Mouse (Mus musculus): Measurements from ENCODE around the gene Plekhm1. TPM values are rescaled to one million over a fixed set of nuclear protein-coding genes. Genes with fewer than 3 reads are reported as not detected.
"Not testable (repeated sequence)": the region's sequence is repeated elsewhere in the genome, so short reads cannot be mapped to it uniquely, and the experiment has no call there.

Gene Plekhm1
- total RNA-seq, 2 experiments from 2014 or later, result 17.0 to 19.8 TPM

DNA sequence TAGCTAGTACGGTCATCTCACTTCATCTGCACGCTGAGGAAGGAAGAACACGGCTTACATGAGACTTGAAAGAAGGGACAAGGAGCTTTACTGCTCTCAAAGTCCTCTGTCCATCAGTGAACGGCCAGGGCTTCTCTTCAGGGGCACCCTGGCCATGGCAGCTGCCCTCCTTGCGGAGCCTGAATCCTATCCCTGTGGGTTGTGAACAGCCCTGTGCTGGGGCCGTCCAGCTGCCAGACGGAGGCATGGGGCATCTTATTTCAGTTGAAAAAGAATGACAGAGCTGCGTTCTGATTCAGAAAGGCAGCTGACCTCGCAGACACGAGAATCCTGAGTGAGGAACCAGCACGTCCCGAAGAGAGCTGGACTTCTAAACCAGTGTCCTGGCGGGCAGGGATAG lies 3.6 kb downstream of the Plekhm1 start:
- TF ChIP-seq CTCF (IDR thresholded peaks at IDR 0.05), result no peak
- DNase-seq (ENCODE audit: extremely low spot score in 1 of 2, low spot score in 2 of 2), result no peak
- intact Hi-C loops (cut with DNase I), result no loop called here
- Histone ChIP-seq H3K27ac (no peak overlapping the region), H3K4me3 (no peak overlapping the region)

DNA sequence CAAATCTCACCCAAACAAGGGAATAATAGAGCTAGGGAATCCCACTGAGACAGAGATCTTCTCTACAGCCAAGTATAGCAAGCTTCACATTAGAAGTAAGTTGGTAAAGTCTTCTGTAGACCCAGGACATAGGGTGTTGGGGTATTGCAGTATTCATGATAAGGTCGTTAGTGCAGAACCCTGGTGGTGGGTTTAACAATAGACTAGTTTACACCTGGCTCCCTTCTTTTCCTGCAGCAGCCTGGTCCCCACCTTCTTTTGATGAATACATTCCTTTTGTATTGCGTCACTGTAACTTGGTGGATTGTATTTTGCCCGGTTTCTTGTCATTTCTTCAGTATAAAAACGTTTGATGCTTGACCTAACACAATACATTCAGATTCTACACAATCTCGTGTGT lies 5.4 kb downstream of the Plekhm1 start:
- H3K27ac ChIP-seq; DNase-seq (ENCODE audit: extremely low spot score in 1 of 2, low spot score in 2 of 2); H3K4me3 ChIP-seq; intact Hi-C loops (cut with DNase I): not testable (repeated sequence)

DNA sequence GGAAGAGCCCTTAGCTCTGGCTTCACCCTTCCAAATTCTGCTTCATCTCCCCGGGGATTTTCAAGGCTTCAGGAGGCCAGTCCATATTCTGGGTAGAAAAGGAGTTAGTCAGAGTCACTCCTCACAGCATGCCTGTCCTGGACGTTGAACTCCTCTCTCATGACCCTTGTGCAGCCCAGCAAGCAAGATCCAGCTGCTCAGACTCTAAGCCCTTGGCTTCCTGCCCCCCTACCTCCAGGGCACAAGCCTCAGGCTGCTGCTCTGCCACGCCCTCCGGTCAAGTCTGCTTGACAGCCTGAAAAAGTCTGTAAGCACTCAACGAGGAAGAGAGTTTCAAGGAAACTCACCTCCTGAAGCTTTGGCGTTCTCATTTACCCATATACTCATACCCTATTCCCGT lies 5.9 kb downstream of the Plekhm1 start:
- no peak for TF ChIP-seq CTCF (IDR thresholded peaks at IDR 0.05)
- intact Hi-C loops (cut with DNase I), result no loop called here
- H3K27ac ChIP-seq, result 0 out of 2 replicates have a peak overlapping the region, but pooled peaks have one; percentile 32
- DNase-seq (ENCODE audit: extremely low spot score in 1 of 2, low spot score in 2 of 2), result no peak
- no peak overlapping the region for H3K4me3 ChIP-seq

DNA sequence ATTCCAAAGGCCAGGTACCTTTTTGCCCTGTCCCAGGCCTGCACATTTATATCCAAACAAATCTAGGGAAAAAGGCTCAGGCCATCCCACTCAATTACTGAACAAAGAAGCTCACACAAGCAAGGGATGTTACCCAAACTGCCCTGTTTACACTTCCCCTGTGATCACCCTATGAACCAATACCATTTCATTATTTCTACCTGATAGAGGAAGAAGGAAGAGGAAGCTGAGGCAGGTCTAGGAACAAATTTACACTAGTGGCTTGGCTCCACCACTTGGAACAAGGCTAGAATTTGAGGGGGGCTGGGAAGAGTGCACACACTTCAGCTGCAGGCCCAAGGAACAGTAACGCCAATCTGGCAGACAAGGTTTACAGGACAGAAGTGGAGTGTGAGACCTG lies 6.7 kb downstream of the Plekhm1 start:
- DNase-seq (ENCODE audit: extremely low spot score in 1 of 2, low spot score in 2 of 2), result no peak
- no peak for TF ChIP-seq CTCF (IDR thresholded peaks at IDR 0.05)
- no peak overlapping the region for H3K27ac ChIP-seq
- no peak overlapping the region for H3K4me3 ChIP-seq
- intact Hi-C loops (cut with DNase I), result no loop called here

DNA sequence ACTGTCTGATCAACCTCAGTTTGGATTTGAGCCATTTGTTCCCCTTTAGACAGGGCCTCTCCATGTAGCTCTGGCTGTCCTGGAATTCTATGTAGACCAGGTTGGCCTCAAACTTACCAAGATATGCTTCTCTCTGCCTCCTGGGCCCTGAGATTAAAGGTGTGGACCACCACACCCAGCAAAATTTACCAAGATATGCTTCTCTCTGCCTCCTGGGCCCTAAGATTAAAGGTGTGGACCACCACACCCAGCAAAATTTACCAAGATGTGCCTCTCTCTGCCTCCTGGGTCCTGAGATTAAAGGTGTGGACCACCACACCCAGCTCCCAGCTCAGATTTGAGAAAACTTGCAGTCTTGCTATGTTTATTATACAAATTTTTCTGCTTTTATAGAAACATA lies 7.9 kb downstream of the Plekhm1 start:
- no peak overlapping the region for H3K4me3 ChIP-seq
- intact Hi-C loops (cut with DNase I), result no loop called here
- TF ChIP-seq CTCF (IDR thresholded peaks at IDR 0.05), result no peak
- DNase-seq (ENCODE audit: extremely low spot score in 1 of 2, low spot score in 2 of 2), result no peak
- no peak overlapping the region for H3K27ac ChIP-seq

DNA sequence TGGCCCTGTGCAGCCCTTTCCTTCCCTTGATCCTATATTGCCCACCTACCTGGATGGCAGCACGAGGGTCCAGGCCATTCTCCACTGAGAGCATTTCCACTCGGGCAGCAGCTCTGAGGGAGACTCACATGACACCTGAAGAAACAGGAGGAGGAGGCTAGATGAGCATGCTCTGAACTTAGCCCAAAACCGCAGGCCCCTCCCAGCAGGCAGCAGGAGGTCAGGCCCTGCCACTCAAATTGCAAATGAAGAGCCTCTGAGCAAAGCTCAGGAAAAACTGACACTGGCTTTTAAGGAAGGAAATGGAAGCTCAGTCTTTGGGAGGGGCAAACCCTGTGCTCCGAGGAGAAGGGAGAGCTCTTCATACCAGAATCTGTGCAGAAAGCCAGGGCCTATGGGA lies 8.7 kb downstream of the Plekhm1 start:
- intact Hi-C loops (cut with DNase I), result no loop called here
- TF ChIP-seq CTCF (IDR thresholded peaks at IDR 0.05), result no peak

DNA sequence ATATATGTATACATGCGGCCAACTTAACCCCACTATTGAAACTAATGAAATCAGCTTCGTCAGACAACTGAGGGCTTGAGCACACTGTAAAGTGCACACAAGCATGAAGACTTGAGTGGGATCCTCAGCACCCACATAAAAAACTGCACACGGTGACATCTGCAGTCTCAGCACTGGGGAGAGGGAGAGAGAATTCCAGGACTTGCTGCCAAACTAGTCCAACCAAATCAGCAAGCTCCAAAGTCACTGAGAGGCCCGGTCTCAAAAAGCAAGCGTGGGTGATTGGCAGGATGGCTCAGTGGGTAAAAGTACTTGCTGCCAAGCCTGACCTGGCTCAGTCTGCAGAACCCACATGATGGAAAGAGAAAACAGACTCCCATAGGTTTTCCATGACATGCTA lies 9.7 kb downstream of the Plekhm1 start:
- Histone ChIP-seq H3K4me3 (no peak overlapping the region), H3K27ac (no peak overlapping the region)
- intact Hi-C loops (cut with DNase I), result no loop called here
- TF ChIP-seq CTCF (IDR thresholded peaks at IDR 0.05), result no peak
- DNase-seq (ENCODE audit: extremely low spot score in 1 of 2, low spot score in 2 of 2), result no peak

More for the DNA sequence above, 8.7 kb downstream of the Plekhm1 start:
- no peak overlapping the region for H3K4me3 ChIP-seq
- no peak overlapping the region for H3K27ac ChIP-seq
- DNase-seq (ENCODE audit: extremely low spot score in 1 of 2, low spot score in 2 of 2), result no peak

DNA sequence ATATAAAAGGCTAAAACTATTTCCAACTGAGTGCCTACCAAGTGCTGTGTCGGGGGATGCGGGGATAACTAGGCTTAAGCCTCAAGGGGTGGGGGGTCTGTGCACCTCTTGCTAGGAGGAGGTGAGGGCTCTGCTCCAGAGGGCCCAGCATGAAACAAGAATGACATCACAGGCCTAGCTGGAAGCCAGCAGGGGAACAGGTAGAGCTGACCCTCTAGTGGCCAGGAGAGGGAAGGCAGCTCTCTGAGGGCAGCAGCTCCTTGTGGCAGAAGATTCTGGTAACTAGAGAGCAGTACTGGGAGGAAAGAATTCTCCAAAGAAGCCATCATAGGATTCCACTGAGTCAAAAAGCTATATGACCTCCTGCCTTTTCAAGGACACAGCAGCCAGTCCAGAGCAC lies 10.3 kb downstream of the Plekhm1 start:
- intact Hi-C loops (cut with DNase I), result no loop called here
- Histone ChIP-seq H3K27ac (peak overlapping the region; percentile 40; the same call in 1 of the 2 replicates), H3K4me3 (no peak overlapping the region)
- peak; percentile 77 for TF ChIP-seq CTCF (IDR thresholded peaks at IDR 0.05)
- peak; percentile 44 to 48 for DNase-seq (ENCODE audit: extremely low spot score in 1 of 2, low spot score in 2 of 2)

DNA sequence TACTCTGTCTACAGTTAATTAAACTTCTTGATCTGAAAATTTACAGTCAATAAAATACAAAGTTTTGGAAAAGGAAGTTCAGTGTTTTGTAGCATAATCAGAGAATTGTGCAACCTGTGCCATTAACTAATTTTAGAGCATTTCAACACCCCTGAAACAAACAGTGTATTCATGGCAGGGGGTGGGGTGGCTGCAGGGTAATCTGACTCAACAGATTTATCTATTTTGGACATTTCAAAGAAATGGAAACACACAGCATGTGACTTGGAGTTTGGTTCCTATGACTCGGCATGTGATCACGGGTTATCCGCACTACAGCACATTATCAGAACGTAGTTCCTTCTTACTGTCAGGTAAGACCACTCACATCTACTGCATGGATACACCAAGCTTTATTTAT lies 12.5 kb downstream of the Plekhm1 start:
- Histone ChIP-seq H3K27ac (no peak overlapping the region), H3K4me3 (no peak overlapping the region)
- intact Hi-C loops (cut with DNase I), result no loop called here
- no peak for DNase-seq (ENCODE audit: extremely low spot score in 1 of 2, low spot score in 2 of 2)
- TF ChIP-seq CTCF (IDR thresholded peaks at IDR 0.05), result no peak

DNA sequence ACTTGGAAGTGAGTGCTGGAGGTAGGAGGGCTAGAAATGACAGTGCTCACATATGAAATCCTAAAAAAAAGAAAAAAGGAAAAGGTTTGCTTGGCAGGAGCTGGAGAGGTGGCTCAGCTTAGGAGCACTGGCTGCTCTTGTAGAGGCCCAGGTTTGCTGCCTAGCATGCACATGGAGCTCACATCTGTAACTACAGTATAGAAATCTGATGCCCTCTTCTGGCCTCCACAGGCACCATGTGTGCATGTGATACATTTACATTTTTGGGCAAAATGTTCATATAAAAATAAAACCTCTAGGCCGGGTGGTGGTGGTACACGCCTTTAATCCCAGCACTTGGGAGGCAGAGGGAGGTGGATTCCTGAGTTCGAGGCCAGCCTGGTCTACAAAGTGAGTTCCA lies 13.4 kb downstream of the Plekhm1 start:
- no peak for DNase-seq (ENCODE audit: extremely low spot score in 1 of 2, low spot score in 2 of 2)
- Histone ChIP-seq H3K27ac (no peak overlapping the region), H3K4me3 (no peak overlapping the region)
- peak; percentile 40 for TF ChIP-seq CTCF (IDR thresholded peaks at IDR 0.05)
- intact Hi-C loops (cut with DNase I), result no loop called here

DNA sequence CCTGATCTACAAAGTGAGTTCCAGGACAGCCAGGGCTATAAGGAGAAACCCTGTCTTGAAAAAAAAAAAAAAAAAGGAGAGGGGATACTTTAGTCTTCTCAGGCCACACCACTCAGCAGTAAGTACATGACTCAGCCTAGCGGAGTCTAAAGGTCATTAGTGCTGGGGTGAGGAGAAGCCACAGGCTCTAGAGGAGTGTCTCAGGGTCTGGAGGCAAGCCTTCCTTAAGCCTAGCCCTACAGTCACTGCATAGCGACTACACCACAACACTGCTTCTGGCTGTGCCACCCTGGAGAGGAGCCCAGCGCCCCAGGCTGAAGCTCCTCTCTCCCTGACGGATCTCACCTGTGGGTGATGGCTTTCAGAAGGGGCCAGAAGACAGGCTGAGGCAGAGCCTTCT lies 15.8 kb downstream of the Plekhm1 start:
- intact Hi-C loops (cut with DNase I), result no loop called here
- DNase-seq (ENCODE audit: extremely low spot score in 1 of 2, low spot score in 2 of 2), result no peak
- Histone ChIP-seq H3K27ac (no peak overlapping the region), H3K4me3 (no peak overlapping the region)
- no peak for TF ChIP-seq CTCF (IDR thresholded peaks at IDR 0.05)

DNA sequence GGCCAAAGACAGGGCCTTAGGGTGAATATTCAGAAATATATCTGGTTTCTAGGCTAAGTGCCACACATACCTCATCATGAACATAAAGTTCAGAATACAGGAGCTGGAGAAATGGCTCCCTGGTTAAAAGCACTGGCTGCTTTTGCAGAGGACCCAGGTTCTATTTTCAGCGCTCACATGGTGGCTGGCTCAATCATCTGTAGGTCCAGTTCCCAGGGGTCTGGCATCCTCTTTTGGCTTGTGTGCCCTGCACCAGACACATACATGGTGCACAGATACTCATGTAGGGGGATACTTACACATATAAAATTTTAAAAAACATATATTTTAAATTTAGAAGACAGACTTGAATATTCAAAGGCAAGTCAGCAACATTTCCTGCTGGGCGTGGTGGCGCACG lies 16.3 kb downstream of the Plekhm1 start:
- intact Hi-C loops (cut with DNase I), result no loop called here
- Histone ChIP-seq H3K27ac (no peak overlapping the region), H3K4me3 (no peak overlapping the region)
- no peak for TF ChIP-seq CTCF (IDR thresholded peaks at IDR 0.05)
- no peak for DNase-seq (ENCODE audit: extremely low spot score in 1 of 2, low spot score in 2 of 2)

DNA sequence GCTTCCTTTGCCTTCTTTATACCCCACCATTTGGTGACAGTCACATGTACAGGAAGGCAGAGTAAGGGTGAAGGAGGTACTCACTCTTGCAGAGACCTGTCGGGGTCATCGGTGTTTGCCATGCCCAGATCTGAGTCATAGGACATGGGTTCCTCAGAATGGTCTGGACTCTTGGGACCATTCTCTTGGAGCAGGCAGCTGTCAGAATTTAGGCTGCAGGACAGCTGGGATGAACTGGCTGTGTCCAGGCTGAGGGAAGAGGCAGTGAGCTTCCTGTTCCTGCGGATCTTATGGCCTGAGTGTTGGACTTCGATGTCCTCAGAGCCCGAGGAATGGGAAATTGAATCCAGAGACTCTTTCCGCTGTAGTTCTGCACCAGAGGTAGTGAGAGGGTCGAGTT lies 17.9 kb downstream of the Plekhm1 start:
- Histone ChIP-seq H3K27ac (no peak overlapping the region), H3K4me3 (no peak overlapping the region)
- intact Hi-C loops (cut with DNase I), result no loop called here
- TF ChIP-seq CTCF (IDR thresholded peaks at IDR 0.05), result no peak
- DNase-seq (ENCODE audit: extremely low spot score in 1 of 2, low spot score in 2 of 2), result no peak

DNA sequence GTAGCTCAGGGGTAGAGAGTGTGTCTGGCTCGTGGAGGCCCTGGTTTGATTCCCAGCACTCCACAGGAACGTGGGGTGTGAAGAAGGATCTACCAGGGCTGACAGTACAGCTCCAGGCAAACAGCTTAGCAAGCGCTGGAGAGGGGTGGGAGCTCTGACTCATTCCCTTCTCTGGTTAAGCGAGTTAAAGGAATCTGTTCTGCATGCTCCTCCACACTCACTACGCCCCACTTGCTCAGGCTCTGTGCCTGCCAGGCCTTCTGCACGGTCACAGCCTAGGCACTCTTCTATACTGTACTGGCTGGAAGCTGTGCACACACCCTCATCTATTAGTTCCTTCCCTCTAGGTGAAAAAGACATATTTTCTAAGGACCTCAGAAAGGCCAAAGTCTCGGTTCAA lies 18.5 kb downstream of the Plekhm1 start:
- H3K27ac ChIP-seq, result no peak overlapping the region
- no peak for TF ChIP-seq CTCF (IDR thresholded peaks at IDR 0.05)
- DNase-seq (ENCODE audit: extremely low spot score in 1 of 2, low spot score in 2 of 2), result no peak
- H3K4me3 ChIP-seq, result no peak overlapping the region
- intact Hi-C loops (cut with DNase I), result no loop called here

Measured in left cerebral cortex, adult 2 months (tissue).